Mouse (Mus musculus): Measurements from ENCODE around the gene Mybpc3. TPM values are rescaled to one million over a fixed set of nuclear protein-coding genes. Genes with fewer than 3 reads are reported as not detected.
A peak's percentile ranks its signal among the peaks of the same experiment; 100 is the strongest.

Mybpc3 gene
- not detected in 2 replicates for polyA plus RNA-seq (2012; ENCODE audit: insufficient read depth, insufficient read length, low replicate concordance, missing spikeins)

DNA sequence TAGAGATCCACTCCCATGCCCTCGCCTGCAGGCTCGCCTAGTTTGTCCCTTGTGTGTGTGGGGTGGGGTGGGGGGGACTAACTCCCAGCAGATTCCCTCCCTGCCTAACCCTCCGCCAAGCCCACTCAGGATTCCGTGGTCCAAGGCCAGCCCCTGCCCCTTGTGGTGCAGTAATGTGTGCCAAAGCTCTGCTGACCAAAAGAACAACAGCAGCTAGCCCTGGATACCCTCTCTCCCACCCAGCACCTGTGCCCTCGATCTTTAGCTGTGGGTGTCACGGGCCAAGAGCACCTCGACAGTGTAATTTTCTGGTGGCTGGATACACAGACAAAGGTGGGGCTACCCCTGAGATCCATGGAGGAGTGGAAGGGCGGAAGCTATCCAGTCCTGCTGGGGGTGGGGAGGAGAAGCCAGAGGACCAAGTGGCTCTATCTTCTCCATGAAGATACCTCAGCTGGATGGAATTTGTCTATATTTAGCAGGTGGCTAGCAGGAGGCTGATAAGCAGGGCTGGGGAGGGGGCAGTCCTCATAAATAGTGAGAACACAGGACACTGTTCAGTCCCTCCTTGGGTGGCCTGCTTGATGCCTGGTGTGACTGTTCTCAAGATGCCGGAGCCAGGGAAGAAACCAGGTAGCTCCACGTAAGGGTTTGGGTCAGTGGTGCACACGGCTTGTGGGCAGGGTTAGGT is at the start of gene Mybpc3:
TSS of gene Mybpc3 (plus strand) at position 560 of the 691 bp plus-strand sequence.
- TF ChIP-seq CTCF (IDR thresholded peaks at IDR 0.05; ENCODE audit: insufficient read depth, low read depth, low read length) (no peak), POLR2A (IDR thresholded peaks at IDR 0.05; ENCODE audit: insufficient read depth, low read depth, low read length) (no peak)
- Histone ChIP-seq H3K27ac (ENCODE audit: insufficient read depth, low read depth, low read length) (no peak within 1 kb of the TSS), H3K4me1 (ENCODE audit: control insufficient read depth, insufficient read depth, low read length) (peaks cover 6% of the 10 kb centered on the region), H3K4me3 (ENCODE audit: insufficient read depth, low read depth, low read length) (no peak within 1 kb of the TSS)
- 80% methylated on average over 11 of the region's 11 CpGs for WGBS

DNA sequence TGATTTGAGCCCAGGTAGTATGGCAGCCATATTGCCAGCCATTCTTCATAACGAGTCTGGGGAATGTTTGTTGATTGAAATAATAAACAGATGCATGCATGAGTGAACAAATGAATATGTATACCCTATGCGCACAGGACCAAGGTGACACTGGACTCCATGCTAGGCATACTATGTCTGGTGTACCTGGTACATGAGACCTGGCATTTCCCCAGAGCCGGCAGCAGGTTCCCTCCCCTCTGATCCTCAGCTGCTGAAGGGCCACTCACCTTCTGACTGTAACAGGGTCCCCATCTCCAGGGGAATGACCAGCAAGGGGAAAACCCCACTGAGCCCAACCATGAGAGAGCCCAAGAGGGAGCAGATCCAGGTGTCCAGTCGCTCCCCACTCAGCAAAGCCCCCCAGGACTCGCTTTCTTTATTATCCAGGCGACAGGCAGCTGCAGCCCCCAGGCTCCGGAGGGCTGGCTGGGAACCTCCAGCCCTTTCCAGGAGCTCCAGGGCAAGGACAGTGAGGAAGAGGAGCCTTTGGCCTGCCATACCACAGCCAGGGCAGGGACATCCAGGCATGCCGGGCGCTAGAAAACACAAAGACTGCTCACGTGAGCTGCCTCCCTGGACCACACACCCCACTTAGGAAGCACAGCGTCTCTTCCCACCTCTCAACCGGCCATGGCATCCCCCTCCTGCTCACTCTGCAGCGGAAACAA is 49.6 kb upstream of the Mybpc3 start:
- WGBS: 53% methylated on average over 13 of the region's 13 CpGs
- TF ChIP-seq POLR2A (IDR thresholded peaks at IDR 0.05; ENCODE audit: insufficient read depth, low read depth, low read length) (no peak), CTCF (IDR thresholded peaks at IDR 0.05; ENCODE audit: insufficient read depth, low read depth, low read length) (no peak)
- H3K27ac ChIP-seq (ENCODE audit: insufficient read depth, low read depth, low read length): no peak overlapping the region

DNA sequence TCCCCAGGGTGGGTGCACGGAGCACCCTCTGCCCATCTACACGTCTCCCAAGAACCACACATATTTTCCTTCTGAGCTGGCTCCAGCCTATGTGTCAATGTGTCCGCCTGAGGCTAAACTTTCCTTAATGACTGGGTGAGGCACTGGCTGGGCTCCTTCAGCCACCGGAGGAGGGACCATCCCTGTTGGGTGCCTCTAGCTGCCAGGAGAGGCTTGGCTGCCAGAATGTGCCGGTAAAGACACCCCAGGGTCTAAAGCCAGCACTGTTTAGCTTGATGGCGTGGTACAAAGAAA is 49.1 kb upstream of the Mybpc3 start:
- Histone ChIP-seq H3K4me3 (ENCODE audit: insufficient read depth, low read depth, low read length) (peak overlapping the region; percentile 25), H3K4me1 (ENCODE audit: control insufficient read depth, insufficient read depth, low read length) (peaks cover 19% of the 10 kb centered on the region), H3K27ac (ENCODE audit: insufficient read depth, low read depth, low read length) (no peak overlapping the region)
- 19% methylated on average over 6 of the region's 6 CpGs for WGBS
- TF ChIP-seq CTCF (IDR thresholded peaks at IDR 0.05; ENCODE audit: insufficient read depth, low read depth, low read length) (no peak), POLR2A (IDR thresholded peaks at IDR 0.05; ENCODE audit: insufficient read depth, low read depth, low read length) (no peak)

More for the DNA sequence above, 49.6 kb upstream of the Mybpc3 start:
- Histone ChIP-seq H3K4me1 (ENCODE audit: control insufficient read depth, insufficient read depth, low read length) (peaks cover 19% of the 10 kb centered on the region), H3K4me3 (ENCODE audit: insufficient read depth, low read depth, low read length) (peak overlapping the region; percentile 25)

DNA sequence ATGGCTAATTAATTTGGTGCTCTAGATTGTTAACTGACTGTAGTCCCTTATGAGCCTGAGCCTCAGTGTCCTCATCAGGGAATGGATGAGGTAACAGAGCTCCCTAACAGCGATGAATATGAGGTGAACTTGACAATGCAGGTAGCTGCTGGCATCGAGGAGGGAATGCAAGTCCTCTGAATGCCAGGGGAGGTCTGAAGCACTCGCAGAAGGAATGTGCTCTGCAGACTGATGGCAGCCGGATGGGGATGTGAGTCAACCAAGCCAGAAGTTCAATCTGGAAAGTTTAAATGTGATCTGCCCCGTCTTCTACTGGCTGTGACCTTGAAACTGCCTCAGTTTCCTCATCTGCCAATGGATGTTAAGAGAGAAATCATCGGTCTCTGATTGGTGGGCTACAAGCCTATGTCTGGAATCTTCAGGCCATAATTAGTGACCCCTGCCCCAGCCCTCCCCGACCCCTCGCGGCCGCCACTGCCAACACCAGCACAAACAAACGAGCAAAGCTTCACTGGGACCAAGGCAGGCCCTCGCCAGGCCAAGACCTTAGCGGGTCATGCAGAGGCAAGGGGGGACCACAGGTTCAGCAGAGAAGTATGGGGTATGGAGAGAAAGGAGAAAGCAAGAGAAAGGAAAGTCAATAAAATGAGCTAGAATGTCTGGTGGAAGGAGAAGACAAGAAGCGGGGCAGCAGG is 48.5 kb upstream of the Mybpc3 start:
- peak overlapping the region; percentile 81 for H3K4me3 ChIP-seq (ENCODE audit: insufficient read depth, low read depth, low read length)
- no peak; the same call in 1 of the 2 replicates for TF ChIP-seq POLR2A (IDR thresholded peaks at IDR 0.05; ENCODE audit: insufficient read depth, low read depth, low read length)
- no peak for TF ChIP-seq CTCF (IDR thresholded peaks at IDR 0.05; ENCODE audit: insufficient read depth, low read depth, low read length)
- WGBS: 5% methylated on average over 14 of the region's 14 CpGs
- H3K4me1 ChIP-seq (ENCODE audit: control insufficient read depth, insufficient read depth, low read length): peaks cover 19% of the 10 kb centered on the region
- peak overlapping the region; percentile 54 for H3K27ac ChIP-seq (ENCODE audit: insufficient read depth, low read depth, low read length)

DNA sequence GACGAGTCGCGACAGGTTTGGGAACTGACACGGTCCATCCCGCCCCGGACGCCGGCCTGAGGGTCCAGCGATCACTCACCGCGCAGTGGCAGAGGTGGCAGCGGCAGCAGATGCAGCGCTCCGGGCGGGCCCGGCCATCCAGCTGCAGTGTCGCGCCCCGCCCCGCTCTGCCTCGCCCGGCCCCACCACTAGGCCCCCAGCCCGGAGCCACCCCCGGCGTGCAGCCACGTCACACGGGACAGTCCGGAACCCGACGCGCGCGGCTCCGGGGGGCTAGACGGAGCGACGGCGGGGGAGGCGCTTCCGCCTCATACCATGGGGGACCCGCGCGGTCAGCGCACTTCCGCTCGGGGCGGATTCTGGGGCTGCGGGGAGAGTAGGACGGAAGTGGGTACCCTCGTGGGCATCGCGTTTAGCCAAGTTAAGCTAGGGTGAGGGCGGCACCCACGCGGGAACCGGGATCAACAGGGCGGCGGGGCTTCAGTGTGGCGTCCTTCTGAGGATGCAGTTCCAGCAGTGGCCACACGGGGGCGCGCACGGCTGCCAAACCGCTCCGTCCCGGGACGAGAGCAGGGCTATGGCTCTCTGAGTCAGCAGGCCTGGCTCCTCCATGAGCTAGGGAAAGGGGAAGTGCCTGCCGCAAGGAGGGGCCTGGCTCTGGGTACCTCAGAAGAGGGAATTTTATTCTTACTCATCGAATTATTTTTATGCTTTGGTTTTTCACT is 47.7 kb upstream of the Mybpc3 start, which contains the start of gene Slc39a13:
TSS of gene Slc39a13 (minus strand) at position 342 of the 725 bp plus-strand sequence.
- peak; percentile 100 for TF ChIP-seq CTCF (IDR thresholded peaks at IDR 0.05; ENCODE audit: insufficient read depth, low read depth, low read length)
- TF ChIP-seq POLR2A (IDR thresholded peaks at IDR 0.05; ENCODE audit: insufficient read depth, low read depth, low read length): peak; percentile 39
- under 1% methylated on average over 69 of the region's 69 CpGs for WGBS
- Histone ChIP-seq H3K4me1 (ENCODE audit: control insufficient read depth, insufficient read depth, low read length) (peaks cover 19% of the 10 kb centered on the region), H3K4me3 (ENCODE audit: insufficient read depth, low read depth, low read length) (peak within 1 kb of the TSS; percentile 81), H3K27ac (ENCODE audit: insufficient read depth, low read depth, low read length) (peak within 1 kb of the TSS; percentile 79)

DNA sequence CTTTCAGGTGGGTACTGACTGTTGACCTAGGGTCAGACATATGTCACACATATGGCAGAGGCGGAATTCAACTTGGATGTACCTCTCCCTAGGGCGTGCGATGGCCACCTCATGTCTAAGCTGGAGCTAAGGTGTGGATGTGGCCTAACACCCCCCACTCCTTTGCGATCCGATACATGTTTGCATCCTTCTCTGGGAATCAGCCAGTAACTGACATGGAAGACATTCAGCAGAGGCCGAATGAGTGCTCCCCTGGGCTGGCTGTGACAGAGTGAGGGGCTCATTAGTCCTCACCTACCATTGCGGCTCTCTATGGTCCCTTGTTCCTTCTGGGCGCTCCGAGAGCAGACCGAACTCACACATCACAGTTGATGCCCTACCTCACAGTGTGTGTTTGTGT is 46.9 kb upstream of the Mybpc3 start:
- no peak overlapping the region for H3K4me3 ChIP-seq (ENCODE audit: insufficient read depth, low read depth, low read length)
- TF ChIP-seq CTCF (IDR thresholded peaks at IDR 0.05; ENCODE audit: insufficient read depth, low read depth, low read length) (no peak), POLR2A (IDR thresholded peaks at IDR 0.05; ENCODE audit: insufficient read depth, low read depth, low read length) (no peak)
- WGBS: 85% methylated on average over 10 of the region's 10 CpGs
- H3K27ac ChIP-seq (ENCODE audit: insufficient read depth, low read depth, low read length): peak overlapping the region; percentile 79
- H3K4me1 ChIP-seq (ENCODE audit: control insufficient read depth, insufficient read depth, low read length): peaks cover 15% of the 10 kb centered on the region

DNA sequence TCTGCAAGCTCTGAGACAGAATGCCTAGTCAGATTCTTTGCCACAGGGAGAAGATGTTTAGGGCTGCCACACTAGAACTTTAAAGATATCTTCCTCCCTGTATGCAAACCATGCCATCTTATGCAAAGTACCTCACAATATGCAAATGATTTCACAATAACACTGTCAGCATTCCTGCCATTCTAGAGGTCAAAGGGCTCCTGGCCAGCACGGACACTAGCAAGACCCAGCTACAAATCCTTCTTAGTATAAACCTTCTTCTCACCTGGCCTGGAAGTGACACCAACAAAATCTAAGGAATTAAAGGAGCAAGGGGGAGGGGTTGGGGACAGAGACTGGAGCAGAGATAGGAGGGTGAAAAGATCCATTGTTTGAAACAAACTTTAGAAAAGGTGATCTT is 45.9 kb upstream of the Mybpc3 start:
- 38% methylated on average over 1 of the region's 1 CpGs for WGBS
- TF ChIP-seq CTCF (IDR thresholded peaks at IDR 0.05; ENCODE audit: insufficient read depth, low read depth, low read length): no peak
- no peak for TF ChIP-seq POLR2A (IDR thresholded peaks at IDR 0.05; ENCODE audit: insufficient read depth, low read depth, low read length)
- H3K4me1 ChIP-seq (ENCODE audit: control insufficient read depth, insufficient read depth, low read length): peaks cover 15% of the 10 kb centered on the region
- H3K4me3 ChIP-seq (ENCODE audit: insufficient read depth, low read depth, low read length): no peak overlapping the region
- no peak overlapping the region for H3K27ac ChIP-seq (ENCODE audit: insufficient read depth, low read depth, low read length)

DNA sequence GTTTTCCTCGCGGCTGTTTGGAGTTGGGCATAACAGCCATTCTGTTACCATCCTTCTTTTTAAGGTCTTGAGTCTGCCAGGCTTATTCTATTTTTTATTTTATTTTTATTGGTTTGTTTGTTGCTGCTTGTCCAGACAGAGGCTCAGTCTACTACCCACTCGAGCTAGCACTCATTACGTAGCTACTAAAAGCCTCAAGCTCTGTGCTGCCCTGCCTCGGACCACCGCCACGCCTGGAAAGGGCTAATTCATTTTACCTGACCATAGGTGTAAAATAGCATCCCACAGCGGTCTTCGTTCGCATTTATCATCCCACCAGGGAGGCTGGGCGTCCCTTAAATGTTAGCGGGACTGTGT is 40.0 kb upstream of the Mybpc3 start:
- Histone ChIP-seq H3K4me3 (ENCODE audit: insufficient read depth, low read depth, low read length) (peak overlapping the region; percentile 53), H3K27ac (ENCODE audit: insufficient read depth, low read depth, low read length) (no peak overlapping the region)
- 16% methylated on average over 12 of the region's 12 CpGs for WGBS

More for the DNA sequence above, 40.0 kb upstream of the Mybpc3 start:
- TF ChIP-seq POLR2A (IDR thresholded peaks at IDR 0.05; ENCODE audit: insufficient read depth, low read depth, low read length) (no peak), CTCF (IDR thresholded peaks at IDR 0.05; ENCODE audit: insufficient read depth, low read depth, low read length) (no peak)
- peaks cover 13% of the 10 kb centered on the region for H3K4me1 ChIP-seq (ENCODE audit: control insufficient read depth, insufficient read depth, low read length)
